Mouse (Mus musculus) stomach, postnatal 0 days (tissue): ENCODE results near the gene Zfhx3.

Experiments used
- CTCF ChIP-seq: IDR thresholded peaks from 2 replicates; pipeline ENCODE4 v1.5.1; 2016; ENCODE audit warnings: antibody characterized with exemption, low read depth, mild to moderate bottlenecking, moderate library complexity
- EP300 ChIP-seq: optimal IDR thresholded peaks from 2 replicates; pipeline ENCODE3; 2016; ENCODE audit warnings: antibody characterized with exemption

GRCm38 (mm10) chr8:108522050-108522449, 579.6 kb downstream of the Zfhx3 start:
- TF ChIP-seq EP300 (no peak), CTCF (no peak)
